Mouse (Mus musculus): ENCODE results near the gene Msx2.
A peak's percentile ranks its signal among the peaks of the same experiment; 100 is the strongest.

Gene Msx2

DNA sequence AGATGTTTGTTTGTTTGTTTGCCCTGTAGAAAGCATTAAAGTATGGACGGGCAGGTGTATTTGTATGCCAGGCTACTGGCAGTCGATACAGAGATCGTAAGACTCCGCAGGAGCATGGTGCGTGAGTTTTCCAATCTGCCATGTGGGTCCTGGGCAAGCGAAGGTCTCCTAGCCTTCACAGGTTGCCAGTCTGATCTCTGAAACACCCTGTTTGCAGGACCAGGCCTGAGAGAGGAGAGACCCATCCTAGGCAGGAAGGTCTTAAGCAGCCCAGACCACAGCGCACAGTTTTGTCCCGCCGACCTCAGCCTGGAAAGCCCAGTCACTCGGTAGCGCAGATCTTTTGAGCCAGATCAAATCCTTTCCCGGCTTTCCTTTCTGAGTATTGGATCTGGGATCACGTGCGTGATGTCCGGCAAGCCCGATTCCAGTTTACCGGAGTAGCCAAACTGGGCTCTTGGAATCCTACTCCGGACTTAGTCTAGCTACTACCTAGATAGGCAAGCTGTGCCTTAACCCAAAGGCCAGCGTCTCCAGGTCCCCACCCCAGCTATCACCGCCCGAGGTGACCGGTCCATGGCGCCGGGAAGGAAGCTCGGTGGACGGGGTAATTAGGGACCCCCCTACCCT is 7.6 kb downstream of the Msx2 start:
- no peak for DNase-seq (ENCODE audit: low spot score in 2 of 2)

DNA sequence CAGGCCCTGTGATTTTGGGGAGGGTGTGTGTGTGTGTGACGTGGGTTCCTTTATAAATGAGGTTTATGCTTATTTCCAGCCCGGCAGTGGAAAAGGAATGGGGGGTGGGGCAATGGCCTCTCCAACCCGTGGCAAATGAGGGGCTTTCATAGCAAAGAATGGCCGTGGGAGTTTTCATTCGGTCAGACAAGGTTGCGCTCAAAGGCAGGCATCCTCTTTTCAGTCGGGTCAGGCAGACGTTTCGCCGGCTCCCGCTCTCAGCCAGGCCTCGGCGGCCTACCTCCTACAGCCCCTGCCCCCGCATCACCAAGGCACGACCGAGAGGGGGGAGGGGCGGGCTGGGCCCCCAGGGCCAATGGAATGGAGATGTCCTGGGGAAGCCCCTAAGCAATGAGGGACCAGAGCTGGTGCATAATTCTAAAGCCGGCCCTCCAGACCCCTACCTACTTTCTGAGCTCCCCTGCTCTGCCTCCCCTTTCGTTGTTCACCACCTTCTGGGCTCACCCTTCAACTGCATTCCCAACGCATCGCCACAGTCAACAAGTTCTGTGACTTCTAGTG is 8.4 kb downstream of the Msx2 start:
- DNase-seq (ENCODE audit: low spot score in 2 of 2): no peak

DNA sequence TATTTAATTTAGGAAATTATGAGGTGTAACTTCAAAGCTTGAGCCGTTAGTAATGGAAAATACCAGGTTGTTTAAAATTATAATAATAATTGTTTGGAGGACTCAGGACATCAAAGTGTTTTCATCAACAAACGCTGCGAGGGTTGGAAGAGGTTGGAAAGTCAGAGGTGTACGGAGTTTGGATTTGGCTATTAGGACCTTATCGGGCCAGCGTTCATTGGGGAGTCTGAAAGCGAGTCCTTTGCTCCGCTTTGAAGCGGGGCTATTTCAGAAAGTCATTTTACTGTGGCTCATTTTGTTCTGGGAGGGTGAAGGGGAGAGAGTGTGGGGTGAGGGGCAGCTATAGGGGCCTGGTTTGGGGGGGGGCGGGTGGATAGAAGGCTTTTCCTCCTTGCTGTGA is 8.9 kb downstream of the Msx2 start:
- DNase-seq (ENCODE audit: low spot score in 2 of 2): no peak

DNA sequence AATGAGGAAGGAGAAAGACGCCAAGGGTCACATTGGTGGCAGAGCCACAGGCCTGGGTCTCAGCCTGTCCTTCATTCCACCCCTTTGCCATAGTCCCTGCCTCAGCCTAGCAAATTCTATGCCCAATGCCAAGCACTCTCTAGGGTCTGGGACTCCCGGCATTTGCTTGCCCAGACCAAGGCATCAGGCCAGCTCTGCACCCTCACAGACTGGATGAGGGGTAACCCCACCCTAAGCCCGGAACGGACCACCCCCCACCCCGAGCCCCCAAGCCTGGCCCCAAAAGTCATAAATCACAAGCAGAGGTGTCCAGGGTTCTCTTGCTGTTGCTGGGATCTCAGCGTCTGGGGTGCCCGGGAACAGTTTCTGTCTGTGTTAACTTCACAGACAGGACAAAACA is 9.8 kb downstream of the Msx2 start:
- DNase-seq (ENCODE audit: low spot score in 2 of 2): no peak

DNA sequence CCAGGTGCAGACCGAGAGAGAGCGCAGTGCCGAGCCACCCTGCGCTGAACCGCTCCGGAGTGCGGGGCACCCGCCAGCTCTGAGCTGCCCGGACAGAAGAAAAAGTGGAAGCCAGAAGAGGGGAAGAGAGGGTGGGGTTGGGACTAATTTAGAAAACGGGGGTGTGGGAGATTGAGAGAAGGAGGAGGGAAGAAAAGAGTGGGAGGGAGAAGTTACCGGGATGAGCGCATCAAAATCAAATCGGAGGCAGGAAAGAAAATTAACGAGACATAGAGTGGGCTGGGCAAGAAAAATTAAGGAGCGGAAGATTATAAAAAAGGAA is 10.3 kb downstream of the Msx2 start:
- DNase-seq (ENCODE audit: low spot score in 2 of 2): no peak

DNA sequence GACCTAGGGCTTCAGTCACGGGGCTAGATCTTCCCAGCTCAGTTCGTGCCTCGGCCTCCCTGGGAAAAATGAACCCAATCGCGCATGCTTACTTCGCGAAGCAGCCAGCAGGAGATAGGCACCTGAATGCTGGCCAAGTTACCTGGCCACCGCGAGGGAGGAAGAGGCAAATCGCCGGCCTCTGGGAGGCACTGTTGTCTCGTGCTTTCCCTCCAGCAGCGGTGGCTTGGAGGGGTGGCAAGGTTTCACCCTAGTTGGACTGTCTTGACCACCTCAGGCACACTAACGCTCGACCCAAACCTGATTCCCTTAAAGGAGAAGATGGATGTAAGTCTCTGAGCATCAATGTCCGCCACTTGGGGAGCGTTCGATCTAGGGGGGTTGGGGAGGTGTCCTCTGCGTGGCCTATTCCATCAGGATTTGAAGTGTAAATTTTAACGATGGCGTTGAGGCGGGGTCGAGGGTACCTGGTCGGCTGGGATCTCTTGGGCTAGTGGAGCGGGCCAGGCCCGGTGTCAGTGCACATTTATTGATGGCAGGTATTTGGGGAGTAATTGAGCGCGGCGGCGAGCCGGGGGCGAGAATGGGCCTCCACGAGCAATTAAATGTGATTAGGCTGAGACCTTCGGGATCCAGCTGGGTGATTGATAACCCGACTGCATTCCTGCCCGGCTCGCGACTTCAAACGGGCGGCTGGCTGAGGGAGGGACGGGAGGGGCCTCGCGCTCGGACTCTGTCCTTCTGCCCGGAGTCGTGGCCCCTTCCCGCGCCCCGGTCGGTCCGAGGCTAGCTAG is 10.8 kb downstream of the Msx2 start:
- no peak for DNase-seq (ENCODE audit: low spot score in 2 of 2)

DNA sequence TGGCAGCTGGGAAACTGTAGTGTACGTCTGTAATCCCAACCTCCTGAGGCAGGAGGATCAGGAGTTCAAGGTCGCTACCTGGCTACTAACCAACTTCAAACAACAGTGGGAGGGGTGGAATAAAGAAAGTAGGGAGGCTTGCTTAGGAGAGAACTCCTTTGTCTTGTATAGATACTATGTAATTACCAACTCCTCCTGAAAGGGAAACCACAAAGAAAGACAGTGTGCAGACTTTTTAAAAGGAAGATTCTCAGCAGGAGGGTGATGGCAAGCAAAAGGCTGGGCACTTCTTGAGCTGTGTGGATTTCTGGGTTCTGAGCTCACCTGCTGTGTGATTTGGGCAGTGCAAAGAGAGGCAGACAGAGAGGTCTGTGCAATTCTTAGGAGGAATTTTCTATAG is 11.5 kb downstream of the Msx2 start:
- DNase-seq (ENCODE audit: low spot score in 2 of 2): no peak

DNA sequence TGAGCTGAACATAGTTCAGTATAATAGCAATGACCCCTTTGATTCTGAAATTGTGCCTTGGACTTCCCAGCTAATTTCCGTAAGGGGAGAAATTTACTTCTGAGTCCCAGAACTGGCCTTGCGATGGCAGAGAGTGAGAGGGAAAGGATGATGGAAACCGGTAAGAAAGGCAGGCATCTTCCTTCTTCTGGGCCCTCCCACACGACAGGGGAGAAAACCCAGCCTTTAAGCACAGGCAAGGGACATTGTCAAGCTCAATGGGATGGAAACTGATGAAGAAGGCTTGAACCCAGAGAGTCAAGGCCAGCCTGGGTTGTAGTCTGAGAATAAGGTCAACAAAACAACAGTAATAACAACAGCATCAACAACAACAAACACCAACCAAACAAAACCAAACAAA is 14.1 kb downstream of the Msx2 start:
- no peak for DNase-seq (ENCODE audit: low spot score in 2 of 2)

DNA sequence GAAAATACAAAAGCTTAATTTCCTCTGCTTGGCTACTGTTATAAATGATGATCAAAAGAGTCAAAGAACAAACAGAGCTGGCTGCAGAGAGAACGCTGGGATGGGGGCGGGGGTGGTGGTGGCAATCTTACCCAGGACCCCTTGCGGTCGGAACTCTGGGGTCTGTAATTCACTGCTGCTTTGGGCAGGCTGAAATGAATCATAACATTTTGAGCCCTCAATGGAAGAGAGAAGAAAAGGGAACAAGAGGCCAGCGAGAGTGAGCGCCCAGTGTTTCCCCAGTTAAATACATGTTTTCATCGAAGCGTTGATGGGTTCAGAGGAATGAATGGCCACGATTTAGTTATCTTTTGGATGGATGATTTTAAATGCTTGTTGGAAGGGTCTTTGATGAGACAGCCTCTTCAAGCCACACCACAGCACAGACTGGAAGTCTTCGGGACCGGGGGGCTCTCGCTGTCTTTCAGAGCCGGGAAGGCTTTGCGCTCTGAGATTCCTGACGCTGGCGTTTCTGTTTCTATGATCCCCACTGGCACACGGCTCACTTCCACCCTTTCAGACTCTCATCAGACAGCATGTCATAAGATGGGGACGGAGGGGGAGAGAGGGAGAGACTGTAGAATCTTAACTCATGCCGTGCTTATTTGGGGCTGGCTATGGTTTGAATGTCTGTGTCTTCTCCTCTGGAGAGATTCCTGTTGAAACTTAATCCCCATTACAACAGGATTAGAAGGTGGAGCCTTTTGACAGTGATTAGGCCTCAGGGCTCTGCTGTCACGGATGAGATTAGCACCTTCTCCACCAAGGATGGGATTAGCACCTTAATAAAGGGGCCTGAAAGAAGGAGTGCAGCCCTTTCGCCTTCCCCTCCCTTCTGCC is 17.8 kb downstream of the Msx2 start:
- no peak for DNase-seq (ENCODE audit: low spot score in 2 of 2)

DNA sequence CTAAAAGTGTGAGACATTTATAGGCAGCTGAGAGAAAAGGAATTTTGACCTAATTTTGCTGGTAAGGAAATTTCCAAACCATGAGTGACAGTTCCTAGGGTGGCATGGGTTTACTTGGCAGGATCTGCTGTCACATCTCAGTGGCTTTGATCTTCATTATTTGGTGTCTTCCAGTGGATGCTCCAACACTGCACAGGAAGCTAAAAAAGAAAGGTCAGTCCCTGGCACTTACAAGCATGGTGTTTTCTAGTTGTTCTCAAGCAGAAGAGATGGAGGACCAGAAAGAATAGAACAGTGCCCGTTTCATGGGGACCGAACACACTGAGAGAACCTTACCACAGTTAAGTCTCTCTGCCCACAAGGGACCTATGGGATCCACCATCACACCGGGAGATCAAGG is 18.9 kb downstream of the Msx2 start:
- DNase-seq (ENCODE audit: low spot score in 2 of 2): no peak

DNA sequence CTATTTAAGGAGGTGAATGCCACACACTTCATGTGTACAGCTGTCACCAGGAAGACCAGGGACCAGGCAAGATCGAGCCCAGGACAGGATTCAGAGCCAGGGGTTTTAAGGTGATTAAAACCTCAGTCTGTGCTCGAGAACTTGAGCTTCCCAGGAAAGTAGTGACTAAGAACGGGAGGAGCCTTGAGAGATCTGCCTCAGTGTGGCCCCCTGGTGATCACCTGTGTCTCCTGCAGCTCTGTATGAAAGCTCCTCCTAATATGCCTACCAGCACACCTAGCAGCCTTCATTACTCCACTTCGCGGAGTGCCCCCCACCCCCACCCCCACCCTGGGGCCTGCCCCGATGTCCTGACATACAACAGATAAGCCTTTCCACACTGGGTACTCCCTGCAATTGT is 25.3 kb downstream of the Msx2 start:
- no peak for DNase-seq (ENCODE audit: low spot score in 2 of 2)

DNA sequence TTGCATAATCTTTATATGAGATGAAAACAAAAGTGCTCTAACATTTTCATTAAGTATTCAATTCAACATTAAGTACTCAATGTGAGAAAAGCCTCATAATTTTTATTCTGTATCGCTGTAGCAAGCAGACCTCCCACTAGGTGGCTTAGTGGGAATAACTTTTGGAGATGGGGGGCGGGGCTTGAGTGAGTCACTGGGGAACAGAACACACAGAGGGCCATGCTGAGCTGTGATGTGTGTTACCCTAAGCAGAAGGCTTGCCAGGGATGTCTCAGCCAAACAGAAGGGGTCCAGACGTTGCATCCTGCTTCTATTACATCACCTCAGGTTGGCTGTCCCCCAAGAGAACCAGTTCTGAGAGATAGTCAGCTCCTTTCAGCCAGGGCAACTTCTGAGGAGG is 29.3 kb downstream of the Msx2 start:
- peak; percentile 57 to 64 for DNase-seq (ENCODE audit: low spot score in 2 of 2)

DNA sequence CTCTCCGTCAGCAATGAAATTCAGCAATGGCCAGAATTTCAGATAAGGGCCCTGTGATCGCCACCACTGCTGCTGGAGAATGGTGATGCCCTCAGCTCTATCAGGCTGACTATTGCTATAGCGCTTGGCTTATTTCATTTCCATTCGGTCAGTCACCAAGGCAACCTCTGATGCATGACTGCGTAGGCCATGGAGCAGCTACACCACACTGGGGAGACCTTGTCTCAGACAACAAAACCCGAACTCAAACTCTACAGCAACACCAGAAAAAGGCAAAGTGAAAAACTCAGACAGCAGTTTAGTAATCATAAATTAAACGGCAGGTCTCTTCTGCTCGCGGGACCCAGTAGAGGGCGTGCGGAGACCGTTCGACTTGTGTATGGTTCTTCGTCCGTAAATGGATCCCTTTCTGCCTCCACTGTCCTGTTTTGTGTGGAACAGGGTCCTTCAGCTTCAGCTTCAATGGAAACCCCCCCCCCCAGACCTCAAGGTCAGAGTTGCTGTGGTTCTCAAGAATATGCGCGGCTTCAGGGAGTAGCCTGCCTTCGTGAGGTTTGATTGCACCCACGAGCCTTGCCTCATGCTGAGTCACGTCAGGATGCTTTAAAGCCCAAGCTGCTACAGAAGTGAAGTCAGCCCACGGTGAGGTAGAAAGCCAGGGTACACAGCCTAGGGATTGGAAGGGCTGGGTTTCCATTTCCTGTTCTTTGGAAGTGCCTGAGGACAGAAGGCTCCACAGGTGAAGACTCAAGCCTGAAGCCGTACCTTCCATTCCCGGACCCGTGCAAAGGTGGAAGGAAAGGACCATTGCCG is 30.5 kb downstream of the Msx2 start:
- DNase-seq (ENCODE audit: low spot score in 2 of 2): peak; percentile 51 to 63

DNA sequence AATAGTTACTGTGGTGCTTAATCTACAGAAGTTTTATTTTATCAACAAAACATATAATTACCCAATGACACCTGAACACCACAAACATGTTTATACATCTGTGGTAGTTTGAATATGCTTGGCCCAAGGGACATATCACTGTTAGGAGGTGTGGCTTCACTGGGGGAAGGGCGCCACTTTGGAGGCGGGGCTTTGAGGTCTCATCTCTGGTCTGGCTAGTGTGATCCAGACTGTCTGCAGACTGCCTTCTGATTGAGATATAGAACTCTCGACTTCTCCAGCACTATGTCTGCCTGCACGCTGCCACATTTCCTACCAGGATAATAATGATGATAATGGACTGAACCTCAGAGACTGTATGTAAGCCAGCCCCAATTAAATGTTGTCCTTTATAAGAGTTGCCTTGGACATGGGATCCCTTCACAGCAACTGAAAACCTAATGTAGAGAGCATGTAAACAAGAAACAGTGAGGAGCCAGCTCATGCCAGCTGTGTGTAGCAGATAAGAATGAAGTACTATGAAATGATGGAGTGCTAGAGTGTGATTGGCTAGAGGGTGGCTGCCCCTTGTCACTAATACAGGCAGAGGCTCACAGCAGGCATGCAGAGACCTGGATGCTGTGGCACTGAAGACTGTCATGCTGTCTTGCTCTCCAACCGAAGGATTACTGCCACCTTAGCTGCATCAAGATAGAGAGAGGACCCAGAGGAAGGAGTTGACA is 31.4 kb downstream of the Msx2 start:
- no peak for DNase-seq (ENCODE audit: low spot score in 2 of 2)

DNA sequence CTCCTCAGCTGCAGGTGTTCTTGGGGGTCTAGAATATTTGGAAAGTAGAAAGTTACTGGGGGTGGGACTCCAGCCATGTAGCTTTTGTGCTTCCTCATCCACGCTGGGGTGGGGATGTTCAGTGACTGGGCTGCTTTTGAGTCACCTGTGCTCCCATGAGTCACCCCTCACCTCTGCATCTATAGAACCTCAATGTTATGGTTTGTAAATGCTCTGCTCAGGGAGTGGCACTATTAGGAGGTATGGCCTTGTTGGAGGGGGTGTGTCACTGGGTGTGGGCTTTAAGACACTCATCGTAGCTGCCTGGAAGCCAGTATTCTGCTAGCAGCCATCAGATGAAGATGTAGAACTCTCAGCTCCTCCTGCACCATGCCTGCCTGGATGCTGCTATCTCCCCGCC is 32.9 kb downstream of the Msx2 start:
- no peak for DNase-seq (ENCODE audit: low spot score in 2 of 2)

DNA sequence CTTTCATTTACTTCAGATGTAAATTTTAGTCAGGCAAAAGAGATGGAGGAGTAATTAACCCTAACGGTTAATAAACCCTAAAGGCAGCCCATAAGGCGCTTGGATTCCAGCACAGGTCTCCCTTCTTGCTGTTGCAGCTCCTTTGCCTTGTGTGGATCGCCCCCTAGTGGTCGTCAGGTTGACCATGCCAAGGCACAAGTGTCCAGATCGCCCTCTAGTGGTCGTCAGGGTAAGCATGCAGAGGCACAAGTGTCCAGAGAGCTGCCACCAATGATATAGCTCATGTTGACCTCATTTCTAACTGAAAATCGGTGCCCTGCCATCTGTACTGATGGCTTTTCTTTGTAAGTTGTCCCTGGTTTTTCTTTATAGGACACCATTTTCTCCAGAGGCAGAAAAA is 46.4 kb downstream of the Msx2 start:
- DNase-seq (ENCODE audit: low spot score in 2 of 2): peak; percentile 82 to 83

DNA sequence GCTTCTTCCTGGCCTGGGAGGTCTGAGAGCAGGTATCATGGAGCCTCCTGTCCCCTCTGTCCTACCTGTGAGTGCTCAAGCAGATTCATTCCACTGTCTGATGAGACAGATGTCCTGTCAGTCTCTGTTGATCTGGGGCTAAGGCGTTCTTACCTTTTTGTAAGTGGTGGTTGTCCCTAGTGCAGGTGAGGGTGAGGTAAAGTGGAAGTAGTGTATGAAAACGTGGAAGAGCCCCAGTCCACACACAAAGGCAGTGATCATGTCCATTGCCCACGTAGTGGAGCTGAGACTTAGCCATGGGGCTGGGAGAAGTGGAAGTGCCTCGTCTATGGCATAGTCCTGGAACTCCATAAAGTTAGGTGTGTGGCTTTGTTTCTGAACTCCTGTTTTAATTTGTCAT is 51.7 kb downstream of the Msx2 start:
- no peak for DNase-seq (ENCODE audit: low spot score in 2 of 2)

DNA sequence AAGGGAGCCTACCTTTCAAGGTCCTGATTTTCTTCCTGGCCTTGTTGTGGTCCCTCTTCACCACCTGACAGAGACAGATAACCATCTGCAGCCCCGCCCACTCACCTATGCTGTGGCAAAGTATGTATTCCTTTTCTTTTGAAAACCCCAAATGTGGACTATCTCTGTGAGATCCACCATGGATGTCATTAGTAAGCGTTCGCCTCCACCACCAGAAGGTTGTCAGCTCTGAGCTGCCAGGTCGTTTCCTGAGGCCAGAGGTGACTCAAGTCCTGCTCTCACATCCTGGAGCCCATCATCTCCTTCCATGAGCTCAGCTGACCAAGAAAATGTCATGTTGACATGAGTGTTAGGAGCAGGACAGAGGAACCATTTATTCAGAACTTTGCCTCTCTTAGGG is 52.1 kb downstream of the Msx2 start:
- DNase-seq (ENCODE audit: low spot score in 2 of 2): no peak

DNA sequence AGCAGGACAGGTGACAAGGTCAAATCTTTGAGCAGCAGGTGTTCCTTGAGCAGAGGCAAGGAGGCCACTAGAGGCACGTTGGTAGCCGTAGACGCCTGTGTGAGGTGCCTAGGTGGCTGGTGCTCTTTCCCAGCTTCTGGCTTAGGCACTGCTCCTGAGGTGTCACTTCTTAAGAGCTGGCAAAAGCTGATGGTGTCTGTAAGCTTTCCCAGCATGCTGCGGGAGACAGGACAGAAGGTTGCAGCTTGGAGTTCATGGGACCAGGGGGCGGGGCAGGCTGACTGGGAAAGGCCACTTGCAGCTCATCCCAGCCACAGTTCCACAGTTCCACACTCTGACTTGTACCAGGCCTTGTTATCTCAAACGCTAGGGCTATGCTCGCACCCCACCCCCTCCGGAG is 53.2 kb downstream of the Msx2 start:
- DNase-seq (ENCODE audit: low spot score in 2 of 2): no peak

DNA sequence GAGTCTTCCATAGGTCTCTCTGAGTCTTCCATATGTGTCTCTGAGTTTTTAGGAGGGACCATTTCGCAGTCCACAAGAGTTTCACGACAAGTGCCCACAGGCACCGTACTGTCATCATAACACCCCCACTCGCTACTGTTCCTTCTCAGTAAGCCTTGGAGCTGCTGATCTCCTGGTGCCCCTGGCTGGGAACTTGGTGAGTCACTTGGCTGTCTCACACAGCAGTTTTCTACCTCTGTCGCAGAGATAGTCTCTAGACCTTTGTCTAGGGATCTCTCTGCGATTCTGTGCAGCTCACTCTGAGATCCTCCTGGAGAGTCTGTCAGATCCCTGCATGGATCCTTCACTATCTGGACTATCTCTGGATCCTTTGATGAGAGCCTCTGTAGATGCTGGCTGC is 55.2 kb downstream of the Msx2 start:
- DNase-seq (ENCODE audit: low spot score in 2 of 2): no peak
